Mouse (Mus musculus): ENCODE measurements around the gene Ptgdr. TPM values are rescaled to one million over a fixed set of nuclear protein-coding genes. Genes with fewer than 3 reads are reported as not detected.
"Not testable (repeated sequence)": the region's sequence is repeated elsewhere in the genome, so short reads cannot be mapped to it uniquely, and the experiment has no call there.

The Ptgdr gene
- polyA plus RNA-seq, 1 experiment, result not detected

DNA sequence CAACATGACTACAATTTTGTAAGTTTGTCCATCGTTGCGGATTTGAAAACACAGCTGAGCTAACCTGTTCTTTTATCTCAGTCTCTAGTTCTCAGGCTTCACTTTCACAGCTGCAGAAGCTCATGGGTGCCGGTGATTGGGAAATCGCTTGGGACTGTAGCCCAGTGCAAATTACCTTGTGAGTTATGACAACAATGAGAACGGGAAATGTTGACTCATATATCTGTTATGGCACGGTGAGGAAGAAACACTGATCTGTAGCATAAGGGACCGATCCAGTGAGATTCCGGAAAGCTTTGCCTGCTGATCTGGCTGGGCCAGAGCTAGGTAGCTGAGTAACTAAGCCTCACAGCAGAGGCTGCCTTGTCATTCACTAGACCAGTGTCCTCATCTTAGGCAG, 6.5 kb upstream of the Ptgdr start:
- H3K36me3 ChIP-seq (ENCODE audit: control insufficient read depth, insufficient read depth), result no peaks in the 10 kb centered on the region
- no peaks in the 10 kb centered on the region for H3K27me3 ChIP-seq (ENCODE audit: control insufficient read depth, insufficient read depth, insufficient read length)
- H3K4me3 ChIP-seq (ENCODE audit: insufficient read depth, poor library complexity, severe bottlenecking), result no peak overlapping the region
- TF ChIP-seq MAX (IDR thresholded peaks at IDR 0.05) (no peak), USF1 (IDR thresholded peaks at IDR 0.05; ENCODE audit: low read depth) (no peak), CEBPB (IDR thresholded peaks at IDR 0.05; ENCODE audit: low read depth) (no peak), CTCF (IDR thresholded peaks at IDR 0.05; ENCODE audit: control insufficient read depth, insufficient read depth, insufficient read length) (no peak), MYOG (IDR thresholded peaks at IDR 0.05; ENCODE audit: control insufficient read depth, extremely low read depth, insufficient read length) (no peak), FOSL1 (IDR thresholded peaks at IDR 0.05; ENCODE audit: insufficient read depth, low read length, poor library complexity, severe bottlenecking) (no peak), MYOD1 (IDR thresholded peaks at IDR 0.05; ENCODE audit: control insufficient read depth, insufficient read length, low read depth) (no peak)
- H3K79me3 ChIP-seq (ENCODE audit: low read depth), result no peaks in the 10 kb centered on the region
- no peaks in the 10 kb centered on the region for H3K79me2 ChIP-seq (ENCODE audit: control insufficient read depth, insufficient read depth)
- no peak overlapping the region for H3ac ChIP-seq (ENCODE audit: control insufficient read depth, insufficient read length, low read depth)

DNA sequence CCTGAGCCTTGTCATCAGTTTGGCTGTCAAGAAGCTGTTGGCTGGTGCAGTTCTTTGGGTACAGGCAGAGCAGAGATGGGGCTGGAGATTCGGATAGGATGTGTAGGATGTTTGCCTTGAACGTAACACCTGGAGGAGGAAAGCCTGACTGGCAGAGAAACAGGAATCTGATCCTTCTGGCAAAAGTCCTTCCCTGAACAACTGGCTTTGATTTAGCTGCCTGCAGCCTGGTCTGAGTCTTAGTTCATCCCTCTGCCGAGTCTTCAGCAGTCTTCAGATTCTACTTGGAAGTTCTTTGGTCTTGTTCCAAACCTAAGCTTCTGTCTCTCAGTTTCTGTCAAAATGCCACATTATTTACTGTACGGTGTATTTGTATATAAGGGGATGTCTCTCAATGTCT, 3.9 kb upstream of the Ptgdr start:
- no peak overlapping the region for H3ac ChIP-seq (ENCODE audit: control insufficient read depth, insufficient read length, low read depth)
- no peaks in the 10 kb centered on the region for H3K36me3 ChIP-seq (ENCODE audit: control insufficient read depth, insufficient read depth)
- no peaks in the 10 kb centered on the region for H3K27me3 ChIP-seq (ENCODE audit: control insufficient read depth, insufficient read depth, insufficient read length)
- H3K4me3 ChIP-seq (ENCODE audit: insufficient read depth, poor library complexity, severe bottlenecking), result no peak overlapping the region
- no peaks in the 10 kb centered on the region for H3K79me2 ChIP-seq (ENCODE audit: control insufficient read depth, insufficient read depth)
- TF ChIP-seq CEBPB (IDR thresholded peaks at IDR 0.05; ENCODE audit: low read depth), result no peak
- no peak for TF ChIP-seq USF1 (IDR thresholded peaks at IDR 0.05; ENCODE audit: low read depth)
- TF ChIP-seq MYOD1 (IDR thresholded peaks at IDR 0.05; ENCODE audit: control insufficient read depth, insufficient read length, low read depth), result no peak
- no peak for TF ChIP-seq MAX (IDR thresholded peaks at IDR 0.05)
- no peak for TF ChIP-seq MYOG (IDR thresholded peaks at IDR 0.05; ENCODE audit: control insufficient read depth, extremely low read depth, insufficient read length)
- TF ChIP-seq CTCF (IDR thresholded peaks at IDR 0.05; ENCODE audit: control insufficient read depth, insufficient read depth, insufficient read length), result no peak
- TF ChIP-seq FOSL1 (IDR thresholded peaks at IDR 0.05; ENCODE audit: insufficient read depth, low read length, poor library complexity, severe bottlenecking), result no peak
- no peaks in the 10 kb centered on the region for H3K79me3 ChIP-seq (ENCODE audit: low read depth)

DNA sequence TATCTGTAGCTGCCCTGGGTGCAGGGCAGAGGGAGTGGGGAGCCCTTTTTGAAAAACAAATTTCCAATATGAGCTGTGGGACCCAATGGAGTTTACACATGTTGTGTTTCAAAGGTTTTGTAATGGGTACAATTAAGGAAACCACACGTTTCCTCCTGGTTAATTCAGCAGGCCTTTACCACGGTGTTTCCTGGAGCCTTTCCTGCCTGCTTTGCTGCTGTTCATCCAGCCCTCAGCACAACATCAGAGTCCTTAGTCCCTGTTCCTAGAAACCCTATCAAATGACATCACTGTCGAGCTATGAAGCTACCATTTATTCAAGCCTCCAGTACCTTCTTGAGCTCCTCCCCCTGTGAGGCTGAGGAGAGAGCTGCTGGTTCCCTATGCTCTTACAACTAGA, 2.0 kb upstream of the Ptgdr start:
- TF ChIP-seq CTCF (IDR thresholded peaks at IDR 0.05; ENCODE audit: control insufficient read depth, insufficient read depth, insufficient read length) (no peak), FOSL1 (IDR thresholded peaks at IDR 0.05; ENCODE audit: insufficient read depth, low read length, poor library complexity, severe bottlenecking) (no peak), MAX (IDR thresholded peaks at IDR 0.05) (no peak), USF1 (IDR thresholded peaks at IDR 0.05; ENCODE audit: low read depth) (no peak), CEBPB (IDR thresholded peaks at IDR 0.05; ENCODE audit: low read depth) (no peak), MYOD1 (IDR thresholded peaks at IDR 0.05; ENCODE audit: control insufficient read depth, insufficient read length, low read depth) (no peak), MYOG (IDR thresholded peaks at IDR 0.05; ENCODE audit: control insufficient read depth, extremely low read depth, insufficient read length) (no peak)
- Histone ChIP-seq H3K4me3 (ENCODE audit: insufficient read depth, poor library complexity, severe bottlenecking) (no peak overlapping the region), H3ac (ENCODE audit: control insufficient read depth, insufficient read length, low read depth) (no peak overlapping the region), H3K27me3 (ENCODE audit: control insufficient read depth, insufficient read depth, insufficient read length) (no peaks in the 10 kb centered on the region), H3K79me3 (ENCODE audit: low read depth) (no peaks in the 10 kb centered on the region), H3K79me2 (ENCODE audit: control insufficient read depth, insufficient read depth) (no peaks in the 10 kb centered on the region), H3K36me3 (ENCODE audit: control insufficient read depth, insufficient read depth) (no peaks in the 10 kb centered on the region)

DNA sequence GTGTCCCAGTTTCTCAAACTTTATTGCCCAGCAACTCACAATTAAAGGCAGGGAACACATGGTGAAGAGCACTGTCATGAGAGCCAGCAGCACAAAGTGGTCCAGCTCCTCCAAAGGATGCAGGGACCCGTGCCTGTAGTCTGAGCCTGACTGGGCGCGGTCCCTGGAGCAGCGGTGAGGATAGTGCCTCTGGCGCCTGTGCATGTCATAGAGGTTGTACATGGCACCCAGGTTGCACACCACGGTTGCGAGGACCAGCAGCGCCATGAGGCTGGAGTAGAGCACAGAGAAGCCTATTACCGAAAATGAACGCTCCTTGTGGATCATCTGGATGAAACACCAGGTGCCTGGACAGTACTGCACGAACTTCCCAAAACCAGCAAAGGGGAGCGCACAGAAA, 803 bp downstream of the Ptgdr start:
- no peaks in the 10 kb centered on the region for H3K36me3 ChIP-seq (ENCODE audit: control insufficient read depth, insufficient read depth)
- no peaks in the 10 kb centered on the region for H3K79me3 ChIP-seq (ENCODE audit: low read depth)
- no peaks in the 10 kb centered on the region for H3K27me3 ChIP-seq (ENCODE audit: control insufficient read depth, insufficient read depth, insufficient read length)
- no peak overlapping the region for H3K4me3 ChIP-seq (ENCODE audit: insufficient read depth, poor library complexity, severe bottlenecking)
- TF ChIP-seq CTCF (IDR thresholded peaks at IDR 0.05; ENCODE audit: control insufficient read depth, insufficient read depth, insufficient read length), result no peak
- TF ChIP-seq MYOD1 (IDR thresholded peaks at IDR 0.05; ENCODE audit: control insufficient read depth, insufficient read length, low read depth), result no peak
- TF ChIP-seq FOSL1 (IDR thresholded peaks at IDR 0.05; ENCODE audit: insufficient read depth, low read length, poor library complexity, severe bottlenecking), result no peak
- TF ChIP-seq MYOG (IDR thresholded peaks at IDR 0.05; ENCODE audit: control insufficient read depth, extremely low read depth, insufficient read length), result no peak
- TF ChIP-seq USF1 (IDR thresholded peaks at IDR 0.05; ENCODE audit: low read depth), result no peak
- TF ChIP-seq CEBPB (IDR thresholded peaks at IDR 0.05; ENCODE audit: low read depth), result no peak
- TF ChIP-seq MAX (IDR thresholded peaks at IDR 0.05), result no peak
- no peak overlapping the region for H3ac ChIP-seq (ENCODE audit: control insufficient read depth, insufficient read length, low read depth)
- H3K79me2 ChIP-seq (ENCODE audit: control insufficient read depth, insufficient read depth), result no peaks in the 10 kb centered on the region

DNA sequence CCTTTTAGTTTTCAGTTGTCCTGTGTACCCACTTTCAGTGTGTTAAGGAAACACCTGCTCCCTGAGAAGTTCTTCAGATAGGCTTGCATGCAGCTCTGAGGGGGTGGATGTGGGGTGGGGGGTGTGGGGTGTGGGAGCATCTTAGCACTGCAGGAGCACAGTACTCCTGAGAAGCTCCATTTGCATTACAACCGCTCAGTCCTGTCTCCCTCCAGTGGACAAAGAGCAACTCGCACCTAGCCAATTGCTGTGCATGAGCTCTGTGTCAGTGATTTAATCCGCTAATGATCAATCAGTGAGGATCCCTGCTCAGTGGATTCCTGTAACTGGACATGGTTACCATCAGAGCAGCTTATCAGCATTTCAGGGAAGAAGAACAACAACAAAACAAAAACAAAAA, 8.5 kb downstream of the Ptgdr start:
- not testable (repeated sequence) for H3K27me3 ChIP-seq (ENCODE audit: control insufficient read depth, insufficient read depth, insufficient read length); H3ac ChIP-seq (ENCODE audit: control insufficient read depth, insufficient read length, low read depth); H3K36me3 ChIP-seq (ENCODE audit: control insufficient read depth, insufficient read depth); H3K79me3 ChIP-seq (ENCODE audit: low read depth); H3K4me3 ChIP-seq (ENCODE audit: insufficient read depth, poor library complexity, severe bottlenecking); H3K79me2 ChIP-seq (ENCODE audit: control insufficient read depth, insufficient read depth)

DNA sequence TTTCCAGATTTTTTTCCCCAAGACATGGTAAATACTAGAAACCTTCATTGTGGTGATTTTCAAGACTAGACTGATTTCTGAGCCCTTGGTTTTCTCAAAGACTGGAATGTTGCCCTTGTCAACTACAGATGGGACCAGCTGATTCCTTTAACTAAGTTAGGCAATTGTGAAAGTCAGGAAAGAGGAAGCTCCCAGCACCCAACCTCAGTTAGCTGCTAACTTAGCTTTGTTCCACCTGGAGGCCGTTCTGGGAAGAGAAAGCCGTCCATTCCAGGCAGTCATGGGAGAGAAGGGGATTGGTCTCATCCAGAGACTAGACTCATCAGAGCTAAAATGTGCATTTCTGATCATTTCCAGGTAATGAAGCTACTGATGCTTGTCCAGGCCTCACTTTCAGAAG, 11.4 kb downstream of the Ptgdr start:
- H3ac ChIP-seq (ENCODE audit: control insufficient read depth, insufficient read length, low read depth), result no peak overlapping the region
- TF ChIP-seq MYOD1 (IDR thresholded peaks at IDR 0.05; ENCODE audit: control insufficient read depth, insufficient read length, low read depth) (no peak), FOSL1 (IDR thresholded peaks at IDR 0.05; ENCODE audit: insufficient read depth, low read length, poor library complexity, severe bottlenecking) (no peak), MAX (IDR thresholded peaks at IDR 0.05) (no peak), CEBPB (IDR thresholded peaks at IDR 0.05; ENCODE audit: low read depth) (no peak), MYOG (IDR thresholded peaks at IDR 0.05; ENCODE audit: control insufficient read depth, extremely low read depth, insufficient read length) (no peak), USF1 (IDR thresholded peaks at IDR 0.05; ENCODE audit: low read depth) (no peak), CTCF (IDR thresholded peaks at IDR 0.05; ENCODE audit: control insufficient read depth, insufficient read depth, insufficient read length) (no peak)
- H3K79me3 ChIP-seq (ENCODE audit: low read depth), result no peaks in the 10 kb centered on the region
- H3K4me3 ChIP-seq (ENCODE audit: insufficient read depth, poor library complexity, severe bottlenecking), result no peak overlapping the region
- H3K36me3 ChIP-seq (ENCODE audit: control insufficient read depth, insufficient read depth), result no peaks in the 10 kb centered on the region
- H3K79me2 ChIP-seq (ENCODE audit: control insufficient read depth, insufficient read depth), result no peaks in the 10 kb centered on the region
- H3K27me3 ChIP-seq (ENCODE audit: control insufficient read depth, insufficient read depth, insufficient read length), result no peaks in the 10 kb centered on the region
